Mouse (Mus musculus): ENCODE measurements around the gene Arid1b.
A peak's percentile ranks its signal among the peaks of the same experiment; 100 is the strongest.

Arid1b gene

GRCm38 (mm10) chr17:5124643-5125042 lies 130.5 kb downstream of the Arid1b start:
- DNase-seq, result peak in 1 of 2 experiments; percentile 1

GRCm38 (mm10) chr17:5125084-5125855 lies 131.1 kb downstream of the Arid1b start:
- peak; percentile 42 to 57 for DNase-seq

GRCm38 (mm10) chr17:5125856-5126806 lies 132.0 kb downstream of the Arid1b start:
- DNase-seq, result peak in 1 of 2 experiments; percentile 0

- no peak for DNase-seq
Measured at GRCm38 (mm10) chr17:5129606-5130005, 135.5 kb downstream of the Arid1b start.

DNA sequence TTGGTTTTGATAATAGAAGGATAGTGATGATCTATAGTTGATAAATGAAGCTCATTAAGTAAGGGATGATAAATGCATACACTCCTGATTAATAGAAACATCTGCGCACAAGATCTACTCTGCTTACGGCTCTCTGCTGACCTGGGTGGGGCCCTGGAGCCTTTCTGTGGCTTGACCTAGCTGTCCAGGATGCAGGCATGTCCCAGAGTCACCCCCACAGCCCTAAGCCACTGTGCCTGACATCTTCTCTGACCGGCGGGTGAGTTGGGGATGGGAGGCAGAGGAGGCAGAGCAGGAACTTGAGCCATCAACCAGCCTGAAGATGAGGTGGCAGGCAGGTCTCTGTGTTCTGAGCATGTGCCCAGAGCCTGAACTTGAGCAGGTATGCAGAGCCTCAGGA lies 136.0 kb downstream of the Arid1b start:
- peak in 1 of 2 experiments; percentile 6 for DNase-seq

GRCm38 (mm10) chr17:5131706-5132105 lies 137.6 kb downstream of the Arid1b start:
- no peak for DNase-seq

DNA sequence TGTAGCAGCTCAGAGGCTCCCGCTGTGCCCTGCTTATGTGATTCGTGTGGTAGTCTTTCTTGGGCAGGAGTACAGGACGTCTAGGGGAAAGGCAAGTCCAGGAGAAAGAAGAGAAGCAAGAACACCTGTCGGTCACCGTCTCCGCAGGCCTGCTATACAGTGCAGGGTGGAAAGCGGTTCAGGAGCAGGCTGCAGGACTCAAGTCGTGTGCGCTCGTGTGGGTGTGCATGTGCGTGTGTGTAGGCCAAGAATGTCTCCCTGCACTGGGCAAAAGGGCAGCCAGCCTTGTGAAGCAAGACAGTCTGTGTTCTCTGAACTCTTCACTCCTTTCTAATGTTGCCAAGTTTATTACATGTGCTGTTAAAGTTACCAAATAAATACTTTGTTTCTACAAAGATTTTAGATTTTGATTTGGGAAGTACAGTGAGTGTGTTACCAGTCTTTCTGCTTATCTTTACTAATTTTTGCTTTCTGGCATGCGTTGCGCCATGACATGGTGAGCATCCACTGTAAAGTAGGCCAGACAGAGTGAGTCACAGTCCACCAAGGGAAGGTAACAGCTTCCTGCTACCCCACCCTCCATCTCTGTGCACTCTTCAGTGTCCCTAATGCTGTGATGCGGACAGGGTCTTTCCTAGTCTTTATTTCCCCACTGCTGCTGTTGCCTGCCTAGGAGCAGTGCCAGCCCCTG lies 138.3 kb downstream of the Arid1b start:
- peak in 1 of 2 experiments; percentile 49 for DNase-seq

- no peak for DNase-seq
Measured at GRCm38 (mm10) chr17:5132987-5133355, 138.8 kb downstream of the Arid1b start.

DNA sequence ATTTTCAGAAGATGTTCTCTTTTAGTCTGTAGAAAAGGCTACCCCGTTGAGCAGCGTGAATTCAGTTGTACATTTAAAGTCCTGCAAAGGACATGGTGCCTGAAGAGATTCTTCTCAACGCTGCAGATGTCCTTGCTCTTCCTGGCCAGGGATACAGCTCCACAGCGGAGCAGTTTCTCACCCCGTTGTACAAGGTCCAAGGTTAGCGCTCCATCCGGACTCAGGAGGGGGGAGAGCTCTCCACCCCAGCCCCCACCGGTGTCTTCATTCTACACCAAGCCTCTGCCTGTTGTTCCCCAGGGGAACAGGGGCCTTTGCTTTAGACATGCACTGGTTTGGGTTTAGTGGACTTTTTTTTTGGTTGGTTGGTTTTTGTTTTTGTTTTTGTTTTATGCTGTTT lies 139.7 kb downstream of the Arid1b start:
- DNase-seq, result peak in 1 of 2 experiments; percentile 37

DNA sequence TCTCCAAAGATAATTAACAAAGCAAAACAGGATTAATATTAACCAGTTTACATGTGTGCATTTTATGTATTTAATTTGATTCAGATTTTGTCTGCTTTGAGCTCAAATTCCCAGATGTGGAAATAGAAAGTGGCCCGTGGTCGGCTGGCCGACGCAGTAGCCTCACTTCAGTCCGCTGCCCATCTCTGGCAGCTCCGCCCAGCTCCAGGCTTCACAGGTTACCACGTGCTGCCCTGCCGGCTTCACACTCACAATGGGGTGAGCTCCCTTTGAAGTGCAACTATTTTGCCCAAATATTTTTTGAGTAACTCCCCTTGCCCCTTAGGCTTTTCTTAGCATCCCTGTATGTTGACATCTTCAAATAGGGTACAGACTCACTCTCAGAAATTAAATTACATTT lies 140.1 kb downstream of the Arid1b start:
- DNase-seq, result peak in 1 of 2 experiments; percentile 37

DNA sequence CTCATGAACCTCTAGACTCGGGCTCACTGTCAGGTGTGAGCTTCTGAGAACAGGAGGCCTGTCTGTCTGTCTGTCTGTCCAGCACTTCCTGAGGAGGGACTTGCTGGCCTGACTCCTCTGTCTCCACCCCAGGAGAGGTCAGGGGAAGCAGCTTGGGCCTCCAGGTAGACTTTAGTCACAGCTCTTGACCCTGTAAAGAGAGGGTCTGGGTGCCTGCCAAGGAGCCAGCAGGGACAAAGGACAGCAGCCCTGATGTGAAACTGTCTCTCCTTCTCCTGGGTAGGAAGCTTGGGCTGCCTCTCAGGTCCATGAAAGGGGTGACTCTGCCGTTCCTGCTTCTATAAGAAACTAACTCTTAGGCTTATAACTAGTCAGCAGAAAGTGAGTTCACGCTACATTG lies 143.8 kb downstream of the Arid1b start:
- DNase-seq, result peak; percentile 51 to 65

DNA sequence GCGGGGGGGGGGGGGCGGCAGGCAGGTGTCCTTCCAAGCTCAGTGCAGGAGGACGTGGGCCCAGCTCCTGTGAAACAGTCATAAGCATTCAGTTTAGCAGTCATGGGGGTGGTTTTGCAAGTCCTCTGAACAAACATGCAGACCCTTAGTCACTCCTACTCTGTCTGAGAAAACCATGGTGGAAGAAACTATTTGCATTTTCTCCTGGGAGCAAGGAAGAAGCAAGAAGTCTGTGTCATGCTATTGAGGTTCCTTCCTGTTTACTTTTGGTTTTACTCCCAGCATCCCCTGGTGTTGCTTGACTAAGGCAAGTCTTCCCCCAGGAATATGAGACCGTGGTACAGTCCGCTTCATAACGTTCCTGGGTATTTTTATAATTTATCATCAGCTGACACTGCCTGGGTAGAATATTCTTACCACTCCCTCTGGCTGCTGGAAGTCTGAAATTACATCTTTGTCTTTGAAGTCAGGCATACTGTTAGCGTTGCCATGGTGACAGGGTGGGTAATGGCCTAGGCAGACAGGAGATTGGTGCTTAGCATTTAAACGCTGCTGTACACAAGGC lies 144.6 kb downstream of the Arid1b start:
- peak; percentile 61 to 74 for DNase-seq

DNA sequence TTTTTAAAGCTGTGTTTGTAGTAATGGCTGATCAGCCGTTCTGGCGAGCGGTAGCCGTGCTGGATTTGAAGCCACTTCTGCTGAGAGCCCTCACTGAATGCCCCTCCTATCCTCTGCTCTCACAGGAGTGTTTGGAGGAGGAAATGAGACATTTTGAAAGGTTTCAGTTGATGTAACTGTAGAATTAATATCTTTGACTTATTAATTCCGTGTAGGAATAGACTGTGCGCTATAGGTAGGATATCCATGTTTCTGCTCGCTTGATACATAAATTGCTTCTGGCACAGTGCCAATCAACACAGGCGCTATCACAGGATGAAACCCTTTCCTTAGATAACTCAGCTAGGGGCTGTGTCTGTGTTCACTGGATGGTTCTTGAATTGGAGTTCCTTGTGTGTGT lies 145.4 kb downstream of the Arid1b start:
- no peak for DNase-seq

GRCm38 (mm10) chr17:5143735-5144439 lies 149.8 kb downstream of the Arid1b start:
- no peak for DNase-seq

DNA sequence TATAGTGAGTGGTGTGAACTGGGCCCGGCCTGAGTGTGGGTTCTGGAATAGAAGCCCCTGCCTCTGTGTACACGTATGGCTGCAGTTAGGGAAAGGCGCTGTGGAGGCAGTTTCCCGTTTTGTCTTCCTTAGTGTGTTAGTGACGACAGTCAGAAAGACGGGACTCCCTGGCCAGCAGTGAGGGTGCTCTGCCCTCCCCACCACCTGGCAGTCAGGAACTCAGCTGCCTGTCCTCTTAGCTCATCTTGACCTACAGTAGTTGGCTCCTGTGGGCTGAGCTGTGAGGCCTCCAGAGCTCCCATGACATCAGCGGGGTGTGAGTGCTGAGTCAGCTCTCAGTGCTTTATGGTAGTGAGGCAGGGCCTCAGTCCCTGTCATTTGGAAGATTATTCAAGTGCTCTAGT lies 156.5 kb downstream of the Arid1b start:
- DNase-seq, result peak in 1 of 2 experiments; percentile 41

DNA sequence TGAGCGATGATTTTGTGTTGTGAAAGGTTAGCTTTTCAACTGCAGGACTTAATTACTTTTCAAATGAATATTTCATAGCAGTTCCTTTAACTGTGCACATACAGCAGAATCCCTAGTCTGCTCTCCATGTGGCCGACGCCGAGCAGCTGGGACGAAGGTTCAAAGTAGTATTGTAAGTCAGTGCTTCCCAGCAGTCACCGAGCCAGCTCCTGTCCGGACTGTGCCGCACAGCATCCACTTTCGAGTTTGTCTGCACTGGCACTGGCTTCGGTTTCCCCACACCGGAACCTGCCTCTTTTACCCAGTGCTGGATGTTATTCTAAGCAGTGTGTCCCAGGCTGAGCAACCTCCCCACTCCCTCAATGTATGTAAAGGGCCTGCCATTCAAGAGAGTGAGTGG lies 157.7 kb downstream of the Arid1b start:
- peak in 1 of 2 experiments; percentile 34 for DNase-seq

- DNase-seq, result no peak
Measured at GRCm38 (mm10) chr17:5153461-5153860, 159.3 kb downstream of the Arid1b start.

DNA sequence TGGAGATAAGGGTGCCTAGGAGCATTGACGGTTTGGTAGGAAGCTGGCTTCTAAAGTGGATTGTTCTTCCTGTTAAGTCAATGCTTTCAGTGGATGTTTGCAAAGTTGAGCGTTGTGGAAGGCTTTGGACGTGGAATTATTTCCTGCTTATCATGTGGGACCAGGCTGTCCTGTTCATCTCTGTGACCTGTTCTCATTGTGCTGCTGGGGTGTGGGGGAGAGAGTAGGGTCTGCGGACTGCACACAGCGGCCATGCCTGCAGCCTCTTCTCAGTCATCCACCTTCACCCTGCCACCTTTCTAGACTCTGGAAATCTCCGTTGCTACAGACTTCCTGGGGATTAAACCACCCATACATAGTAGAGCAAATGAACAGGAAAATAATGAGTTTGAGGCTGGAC lies 160.2 kb downstream of the Arid1b start:
- no peak for DNase-seq

- DNase-seq, result no peak
Measured at GRCm38 (mm10) chr17:5157609-5158008, 163.5 kb downstream of the Arid1b start.

DNA sequence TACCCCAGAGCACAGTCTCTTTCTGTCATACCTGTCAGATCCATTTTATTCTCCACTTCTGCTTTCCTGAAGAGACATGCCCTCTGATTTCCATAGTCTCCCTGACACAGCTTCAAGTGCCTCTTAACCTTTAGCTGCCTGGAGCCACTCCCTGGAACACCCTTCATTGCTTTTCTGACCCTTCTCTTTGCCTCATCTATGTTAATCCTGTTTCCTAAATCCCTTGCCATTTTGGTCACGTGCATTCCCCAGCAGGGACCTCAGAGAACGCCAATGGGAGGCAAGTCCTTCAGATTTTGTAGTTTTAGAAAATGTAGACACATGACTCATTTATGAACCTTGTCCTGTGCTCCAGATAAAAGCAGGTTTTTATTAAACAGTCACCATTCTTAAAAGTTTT lies 168.4 kb downstream of the Arid1b start:
- no peak for DNase-seq

DNA sequence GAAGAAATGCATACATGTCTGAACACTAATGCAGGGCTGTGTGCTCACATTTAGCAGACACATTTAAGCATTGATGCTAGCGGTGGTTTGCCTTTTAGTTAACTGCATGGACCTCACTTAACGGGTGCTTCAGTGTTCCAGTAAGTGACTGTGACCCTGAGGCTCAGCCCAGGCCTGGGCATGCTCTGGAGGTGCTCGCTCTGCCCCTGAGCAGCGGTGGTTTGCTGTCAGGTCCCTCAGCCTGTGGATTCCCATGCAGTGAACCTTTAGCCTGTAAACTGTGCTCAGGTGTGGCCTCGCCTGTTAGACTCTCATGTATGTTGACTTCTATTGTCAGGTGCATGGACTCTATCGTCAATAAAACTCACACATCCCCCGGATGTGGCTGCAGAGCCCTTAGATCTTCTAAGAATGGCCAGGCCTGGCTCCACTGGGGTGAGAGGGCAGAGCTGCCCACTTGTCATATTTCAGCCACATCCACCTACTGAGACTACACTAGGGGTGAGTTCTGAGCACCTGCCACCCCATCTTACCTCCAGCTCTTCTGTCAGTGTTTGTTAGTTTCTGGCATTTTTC lies 169.2 kb downstream of the Arid1b start:
- DNase-seq, result no peak

GRCm38 (mm10) chr17:5164794-5165193 lies 170.7 kb downstream of the Arid1b start:
- no peak for DNase-seq
